Mouse (Mus musculus) A20 (cell line): ENCODE data around the gene Arid1b.

Experiments used
- DNase-seq: peaks from one replicate; pipeline ENCODE4 v3.0.0-alpha.2; 2011; ENCODE audit warnings: low read depth, low spot score

Gene Arid1b

DNA sequence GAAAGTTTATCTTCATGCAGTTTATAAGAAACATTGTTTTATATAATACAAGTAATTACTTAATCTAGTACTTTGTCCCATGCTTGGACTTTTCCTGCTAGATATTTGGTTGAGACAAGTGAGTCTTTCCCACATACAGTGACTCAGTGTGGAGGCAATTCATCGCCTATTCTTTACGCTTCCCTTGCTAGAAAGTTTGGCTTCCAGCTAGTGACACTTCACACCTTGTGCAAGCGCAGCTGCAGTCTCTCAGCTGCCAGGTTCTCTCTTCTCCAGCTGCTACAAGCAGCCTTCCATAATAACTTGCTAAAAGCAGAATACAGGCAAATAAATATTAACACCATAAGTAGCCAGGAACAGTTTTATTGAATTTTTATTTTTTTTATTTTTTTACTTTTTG, 279.6 kb downstream of the Arid1b start:
- DNase-seq = no peak

DNA sequence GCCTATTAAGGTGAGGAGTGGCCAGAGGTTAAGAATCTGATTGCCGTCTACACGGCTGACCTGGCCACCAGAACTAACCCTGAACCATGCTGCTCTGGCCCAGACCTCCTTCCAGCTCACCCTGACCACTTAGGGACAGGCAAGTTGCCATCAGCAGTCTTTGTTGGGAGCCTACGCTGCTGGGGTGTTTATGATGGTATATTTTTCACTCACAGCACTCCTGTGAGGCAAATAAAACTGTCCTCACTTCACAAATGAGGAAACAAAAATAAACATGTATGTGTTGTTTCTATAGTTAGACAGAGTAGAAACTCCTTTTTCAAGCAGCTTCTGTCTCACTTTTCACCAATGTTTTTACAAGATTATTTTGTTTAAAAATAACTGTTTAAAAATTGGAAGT, 280.3 kb downstream of the Arid1b start:
- DNase-seq = peak; percentile 11

GRCm38 (mm10) chr17:5275749-5276148, 281.6 kb downstream of the Arid1b start:
- DNase-seq = no peak

- DNase-seq = peak; percentile 11
These were observed 283.2 kb downstream of the Arid1b start for GRCm38 (mm10) chr17:5277137-5277871.

- no peak for DNase-seq
These were observed 286.4 kb downstream of the Arid1b start for GRCm38 (mm10) chr17:5280499-5281053.

DNA sequence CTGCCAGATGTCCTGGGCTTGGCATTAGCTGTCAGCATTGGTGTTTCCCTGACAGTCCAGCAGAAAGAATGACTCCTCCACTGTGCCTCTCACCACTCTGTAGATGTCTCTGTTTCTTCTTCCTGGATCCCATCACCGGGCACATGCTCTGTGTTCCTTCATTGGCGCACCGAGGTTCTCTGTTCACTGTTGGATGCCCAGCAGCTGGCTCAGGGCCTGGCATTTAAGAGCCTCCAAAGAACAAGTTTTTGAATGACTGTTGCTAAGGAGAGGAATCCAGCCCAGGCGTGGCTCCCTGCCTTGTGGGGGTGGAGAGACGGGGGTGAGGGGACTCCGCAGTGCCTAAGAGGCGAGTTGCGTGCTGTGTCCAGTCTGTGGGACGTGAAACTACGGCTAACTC, 290.7 kb downstream of the Arid1b start:
- DNase-seq = no peak

GRCm38 (mm10) chr17:5285877-5286440, 291.8 kb downstream of the Arid1b start:
- DNase-seq = no peak

DNA sequence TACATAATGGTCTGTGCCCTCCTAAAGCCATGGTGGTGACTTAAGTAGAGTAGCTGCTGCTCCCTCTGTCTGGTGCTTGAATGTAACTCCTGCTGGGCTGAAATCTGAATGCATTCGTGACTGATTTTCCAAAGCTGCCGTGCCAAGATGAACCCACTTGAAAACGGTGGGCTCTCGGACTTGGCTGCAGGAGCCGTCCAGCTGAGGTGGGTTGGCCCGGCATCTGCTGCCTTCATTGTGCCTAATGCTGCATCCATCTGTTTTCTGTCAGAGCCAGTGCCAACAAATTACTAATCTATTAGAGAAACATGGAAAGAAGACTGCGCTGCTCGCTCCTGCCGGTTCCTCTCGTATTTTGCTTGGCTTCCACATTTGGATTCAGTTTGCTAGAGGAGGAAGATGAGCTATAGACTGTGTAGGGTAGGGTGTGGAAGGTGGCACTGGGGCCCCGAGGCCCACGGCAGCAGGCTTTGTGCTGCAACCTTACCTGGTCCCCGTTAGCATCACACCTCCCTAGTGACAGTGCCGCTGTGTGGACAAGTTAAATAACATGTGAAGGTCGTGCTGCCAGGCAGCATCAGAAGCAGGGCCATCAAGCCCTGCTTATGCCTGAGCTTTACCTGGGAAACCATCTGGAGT, 292.6 kb downstream of the Arid1b start:
- DNase-seq = no peak

- no peak for DNase-seq
These were observed 293.1 kb downstream of the Arid1b start for GRCm38 (mm10) chr17:5287210-5287591.

- DNase-seq = no peak
These were observed 293.5 kb downstream of the Arid1b start for GRCm38 (mm10) chr17:5287641-5288040.

GRCm38 (mm10) chr17:5293653-5294584, 299.8 kb downstream of the Arid1b start:
- DNase-seq = no peak

- peak; percentile 96 for DNase-seq
These were observed 301.2 kb downstream of the Arid1b start for GRCm38 (mm10) chr17:5295086-5295947.

DNA sequence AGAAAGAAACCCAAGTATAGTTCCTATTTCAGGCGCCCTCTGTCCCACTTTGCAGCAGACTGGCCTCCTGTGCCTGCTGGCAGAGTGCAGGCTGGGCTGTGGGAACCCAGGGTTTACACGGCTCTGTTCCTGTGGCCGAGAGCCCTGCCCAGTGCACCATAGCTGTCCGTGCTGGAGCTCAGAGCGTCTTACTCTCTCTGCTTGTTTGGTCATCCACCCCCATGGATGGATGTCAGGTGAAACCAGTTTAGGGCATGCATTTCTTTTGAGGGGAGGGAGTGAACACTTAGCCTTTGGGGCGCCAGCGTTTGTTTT, 301.8 kb downstream of the Arid1b start:
- no peak for DNase-seq

- DNase-seq = no peak
These were observed 303.4 kb downstream of the Arid1b start for GRCm38 (mm10) chr17:5297491-5297890.

- DNase-seq = no peak
These were observed 303.9 kb downstream of the Arid1b start for GRCm38 (mm10) chr17:5297984-5298383.

- no peak for DNase-seq
These were observed 304.9 kb downstream of the Arid1b start for GRCm38 (mm10) chr17:5298891-5299559.

GRCm38 (mm10) chr17:5302971-5303746, 309.0 kb downstream of the Arid1b start:
- DNase-seq = peak; percentile 84

DNA sequence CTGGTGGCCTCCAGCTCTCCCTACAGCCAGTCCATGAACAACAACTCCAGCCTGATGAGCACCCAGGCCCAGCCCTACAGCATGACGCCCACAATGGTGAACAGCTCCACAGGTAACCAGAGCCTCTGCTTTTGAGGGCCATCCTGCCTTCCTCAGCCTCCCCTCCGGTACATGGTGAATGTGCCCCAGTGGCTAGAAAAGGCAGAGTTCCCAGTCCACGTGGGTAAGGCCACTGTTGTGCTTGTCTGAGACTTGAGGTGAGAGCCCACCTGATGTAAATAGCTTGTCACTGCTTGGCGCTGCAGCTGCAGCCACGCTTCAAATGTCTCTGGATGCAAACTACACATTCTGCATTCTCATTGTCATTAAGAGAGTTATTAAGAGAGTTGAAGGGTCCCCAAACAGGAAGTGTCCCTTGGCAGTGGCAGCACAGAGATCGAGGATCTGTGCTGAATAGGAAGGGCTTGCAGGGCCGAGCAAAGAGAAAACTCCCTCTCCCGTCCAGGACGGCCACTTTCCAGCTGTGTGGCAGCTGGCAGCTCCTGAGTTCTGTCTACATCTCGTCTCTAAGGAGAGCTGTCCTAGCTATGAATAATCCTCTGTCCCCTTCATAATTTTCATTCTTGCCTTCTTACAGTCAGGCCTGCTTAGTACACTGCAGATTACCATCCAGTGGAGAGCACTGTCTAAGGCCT, 311.8 kb downstream of the Arid1b start:
- DNase-seq = no peak

DNA sequence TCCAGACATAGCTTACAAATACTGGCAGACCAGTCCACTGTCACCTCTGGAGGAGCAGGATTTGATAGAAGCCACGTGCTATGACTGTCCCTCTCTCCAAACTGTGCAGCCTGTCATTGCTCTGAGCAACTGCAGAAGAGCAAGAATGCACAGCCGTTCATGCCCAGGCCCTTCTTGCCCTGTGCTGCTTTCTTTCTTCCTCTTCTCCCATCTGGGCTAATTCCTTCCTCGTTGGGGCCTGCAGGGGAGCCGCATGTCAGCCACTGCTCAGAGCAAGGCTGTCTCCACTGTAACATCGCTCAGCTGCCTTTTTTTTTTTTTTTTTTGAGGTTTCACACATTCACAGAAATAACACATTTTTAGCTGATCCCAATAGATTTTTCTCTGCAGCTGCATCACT, 315.8 kb downstream of the Arid1b start:
- DNase-seq = no peak
